Mouse (Mus musculus) hindlimb bud, embryonic 11.5 days (tissue): ENCODE data around the gene Gatc.

Experiments used
- DNase-seq: peaks from one replicate; pipeline ENCODE4 v3.0.0-alpha.2; 2012; ENCODE audit warnings: low read depth, low spot score; ENCODE audit errors: extremely low spot score

The Gatc gene

DNA sequence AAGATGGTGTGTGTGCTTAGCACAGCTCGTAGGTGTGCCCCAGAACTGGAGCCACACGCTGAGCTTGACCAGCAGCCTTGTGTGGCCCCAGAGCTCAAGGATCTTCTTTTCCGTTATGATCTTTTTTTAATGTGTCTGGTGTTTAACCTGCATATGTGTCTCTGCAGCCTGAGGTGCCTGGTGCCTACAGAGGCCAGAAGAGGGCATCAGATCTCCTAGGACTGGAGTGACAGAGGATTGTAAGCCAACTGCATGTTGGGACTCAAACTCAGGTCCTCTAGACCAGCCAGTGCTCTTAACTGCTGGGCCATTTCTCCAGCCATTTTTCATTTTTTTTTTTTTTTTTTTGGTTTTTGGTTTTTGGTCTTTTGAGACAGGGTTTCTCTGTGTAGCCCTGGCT lies 56.2 kb downstream of the Gatc start:
- DNase-seq: no peak
